Mouse (Mus musculus) olfactory bulb, adult 2 months (tissue): ENCODE data around the gene Tef. TPM values are rescaled to one million over a fixed set of nuclear protein-coding genes. Genes with fewer than 3 reads are reported as not detected.

ENCODE experiments used
- H3K27ac ChIP-seq: fragments of 200-500 bp; 2 replicates; pipeline ENCODE4 v1.5.1; 2012; ENCODE audit warnings: low read depth, low read length; ENCODE audit not compliant: insufficient read depth
- H3K4me1 ChIP-seq: fragments of 200-500 bp; 2 replicates; pipeline ENCODE4 v1.6.1; 2012; ENCODE audit warnings: low read length; ENCODE audit not compliant: control insufficient read depth, insufficient read depth
- H3K4me3 ChIP-seq: fragments of 200-500 bp; 2 replicates; pipeline ENCODE4 v1.5.1; 2012; ENCODE audit warnings: mild to moderate bottlenecking, low read depth, low read length, moderate library complexity; ENCODE audit not compliant: insufficient read depth
- CTCF ChIP-seq: fragments of 200-500 bp; IDR thresholded peaks from 2 replicates; pipeline ENCODE4 v1.5.1; 2012; ENCODE audit warnings: low read depth, mild to moderate bottlenecking, low read length, moderate library complexity; ENCODE audit not compliant: insufficient read depth
- POLR2A ChIP-seq: fragments of 200-500 bp; IDR thresholded peaks from 2 replicates; pipeline ENCODE4 v1.6.1; 2012; ENCODE audit warnings: mild to moderate bottlenecking, low read depth, low read length, moderate library complexity; ENCODE audit not compliant: insufficient read depth
- WGBS: fragments of 180-500 bp; shearing (Covaris S2); methylation state at CpG from one replicate; pipeline ENCODE4 v1.1.7; 2018; 5-methylcytosine and 5-hydroxymethylcytosine counted together
- polyA plus RNA-seq: library from polyadenylated mRNA; stranded (reverse); fragments of >200 nt; gene quantifications from 2 replicates; pipeline ENCODE4 v1.2.4, GENCODE M21; 2012; ENCODE audit warnings: low replicate concordance; ENCODE audit not compliant: missing spikeins, insufficient read depth, insufficient read length

Gene Tef
- polyA plus RNA-seq, 1 experiment = not detected

GRCm38 (mm10) chr15:81838554-81839235 is 36.5 kb downstream of the Tef start:
- H3K27ac ChIP-seq = peak overlapping the region; percentile 65; the same call in 1 of the 2 replicates
- TF ChIP-seq CTCF (no peak), POLR2A (no peak)
- no peak overlapping the region for H3K4me3 ChIP-seq
- H3K4me1 ChIP-seq = peaks cover 29% of the 10 kb centered on the region
- 43% methylated on average over 14 of the region's 14 CpGs for WGBS

GRCm38 (mm10) chr15:81839634-81840033 is 37.4 kb downstream of the Tef start:
- no peak for TF ChIP-seq POLR2A
- 35% methylated on average over 5 of the region's 5 CpGs for WGBS
- Histone ChIP-seq H3K4me1 (peaks cover 26% of the 10 kb centered on the region), H3K27ac (peak overlapping the region; percentile 64), H3K4me3 (no peak overlapping the region)

- TF ChIP-seq CTCF (no peak), POLR2A (no peak)
- Histone ChIP-seq H3K27ac (peak overlapping the region; percentile 64), H3K4me1 (peaks cover 29% of the 10 kb centered on the region), H3K4me3 (no peak overlapping the region)
- WGBS = 93% methylated on average over 7 of the region's 7 CpGs
Observed at GRCm38 (mm10) chr15:81840306-81840705, 38.1 kb downstream of the Tef start.

DNA sequence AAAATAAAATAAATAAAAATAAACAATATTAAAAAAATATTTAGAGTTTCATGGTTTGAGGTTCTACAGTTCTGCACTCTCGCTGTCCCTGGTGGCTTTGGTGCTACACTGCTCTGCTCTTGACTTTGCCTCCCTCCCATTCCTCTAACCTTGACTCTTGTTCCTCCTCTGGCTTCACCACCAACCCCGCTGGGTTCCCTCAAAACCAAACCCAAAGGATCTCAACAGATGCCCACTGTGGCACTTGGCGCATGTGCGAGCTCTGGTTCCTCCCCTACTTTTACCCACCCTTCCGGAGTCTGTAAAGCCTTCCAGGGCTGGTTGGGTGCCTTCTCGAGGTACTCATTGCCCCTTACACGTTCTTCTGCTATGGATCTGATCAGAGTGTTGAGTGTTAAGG is 40.1 kb downstream of the Tef start:
- no peak overlapping the region for H3K27ac ChIP-seq
- no peak for TF ChIP-seq CTCF
- TF ChIP-seq POLR2A = no peak
- WGBS = 88% methylated on average over 7 of the region's 7 CpGs
- peaks cover 26% of the 10 kb centered on the region for H3K4me1 ChIP-seq
- no peak overlapping the region for H3K4me3 ChIP-seq

DNA sequence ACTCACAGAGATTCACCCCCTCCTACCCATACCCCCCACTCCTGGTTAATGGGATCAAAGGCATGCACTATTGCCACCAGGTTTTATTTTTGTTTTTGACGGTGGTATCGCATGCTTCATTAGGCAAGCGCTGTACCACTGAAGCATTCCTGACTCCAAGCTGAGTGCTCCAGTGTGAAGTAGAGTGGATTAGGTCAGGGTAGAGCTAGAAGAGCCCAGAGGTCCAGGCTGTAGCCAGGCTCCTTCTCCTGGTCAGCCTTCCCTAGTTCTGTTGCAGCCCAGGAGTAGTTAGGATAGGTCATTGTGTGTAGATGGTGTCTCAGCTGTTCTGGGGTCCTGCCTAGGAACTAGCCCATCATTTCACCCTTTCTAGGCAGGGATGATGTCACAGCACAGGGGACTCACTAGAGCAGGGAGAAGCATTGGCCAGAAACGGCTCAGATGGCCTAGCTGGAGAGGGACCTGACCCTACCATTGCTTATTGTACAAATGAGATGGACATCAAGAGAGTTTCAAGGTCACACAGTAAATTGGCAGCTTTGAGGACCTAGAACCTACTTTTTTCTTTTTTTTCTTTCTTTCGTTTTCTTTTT is 42.9 kb downstream of the Tef start:
- WGBS = 49% methylated on average over 5 of the region's 5 CpGs
- no peak for TF ChIP-seq CTCF
- Histone ChIP-seq H3K4me3 (no peak overlapping the region), H3K4me1 (peaks cover 31% of the 10 kb centered on the region), H3K27ac (peak overlapping the region; percentile 13)

DNA sequence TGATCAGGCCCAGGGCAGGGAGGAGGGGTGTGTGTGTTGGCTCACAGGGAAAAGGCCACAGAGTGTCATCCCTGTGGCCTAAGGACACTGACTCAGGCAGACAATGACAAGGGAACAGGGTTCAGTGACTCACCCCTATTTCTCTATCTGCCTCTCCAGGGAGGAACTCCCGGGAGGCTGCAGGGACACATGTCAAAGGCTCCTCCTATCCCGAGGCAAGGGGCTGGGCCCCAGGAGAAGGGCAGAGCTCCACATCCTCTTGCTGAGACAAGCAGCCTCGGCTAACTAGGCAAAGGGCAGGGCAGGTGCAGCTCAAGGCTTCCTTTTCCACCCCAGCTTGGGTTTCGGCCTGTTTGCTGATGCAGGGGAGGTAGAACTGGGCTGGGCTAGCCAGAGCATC is 43.5 kb downstream of the Tef start:
- Histone ChIP-seq H3K4me1 (peaks cover 36% of the 10 kb centered on the region), H3K4me3 (no peak overlapping the region), H3K27ac (peak overlapping the region; percentile 60)
- 21% methylated on average over 4 of the region's 4 CpGs for WGBS
- no peak for TF ChIP-seq POLR2A
- TF ChIP-seq CTCF = no peak

DNA sequence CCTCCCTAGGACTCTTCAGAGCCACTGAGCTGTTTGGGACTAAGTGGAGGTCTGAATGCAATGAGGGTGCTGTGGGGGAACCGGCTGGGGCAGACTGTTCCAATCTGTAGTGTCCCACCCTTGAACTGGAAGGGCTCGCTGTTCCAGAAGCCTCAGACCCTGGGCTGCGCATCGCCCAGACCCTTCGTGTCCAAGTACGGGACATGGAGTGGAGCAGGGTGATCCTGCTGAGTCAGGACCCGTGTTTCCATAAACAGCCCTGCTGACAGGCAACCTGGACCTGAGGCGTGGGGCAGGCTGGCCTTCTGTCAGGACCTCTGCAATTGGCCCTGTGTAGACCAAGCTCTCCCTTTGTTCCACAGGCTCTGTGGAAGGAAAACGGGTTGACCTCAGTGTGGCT is 44.5 kb downstream of the Tef start:
- Histone ChIP-seq H3K4me3 (no peak overlapping the region), H3K27ac (no peak overlapping the region), H3K4me1 (peaks cover 46% of the 10 kb centered on the region)
- TF ChIP-seq CTCF = 0 out of 2 replicates have a peak, but pooled peaks have one; percentile 12
- no peak for TF ChIP-seq POLR2A
- 83% methylated on average over 9 of the region's 9 CpGs for WGBS

DNA sequence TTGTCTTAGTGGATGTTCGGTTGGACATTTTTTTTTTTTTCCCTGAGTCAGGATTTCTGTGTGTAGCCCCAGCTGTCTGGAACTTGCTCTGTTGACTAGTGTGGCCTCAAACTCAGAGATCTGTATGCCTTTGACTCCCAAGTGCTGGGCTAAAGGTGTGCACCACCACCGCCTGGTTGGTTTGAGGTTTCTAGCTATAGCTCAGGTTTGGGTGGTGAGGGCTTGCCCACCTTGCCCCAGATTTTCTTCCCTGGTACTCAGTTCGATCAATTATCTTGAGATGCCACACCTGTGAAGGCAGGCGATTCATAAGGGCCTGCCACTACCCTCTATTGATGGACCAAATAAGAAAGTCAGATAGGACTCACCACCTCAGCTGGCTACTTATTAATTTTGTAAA is 44.9 kb downstream of the Tef start:
- no peak overlapping the region for H3K27ac ChIP-seq
- no peak overlapping the region for H3K4me3 ChIP-seq
- 89% methylated on average over 4 of the region's 4 CpGs for WGBS
- peaks cover 49% of the 10 kb centered on the region for H3K4me1 ChIP-seq
- TF ChIP-seq CTCF (no peak), POLR2A (no peak)

- TF ChIP-seq POLR2A (no peak), CTCF (no peak)
- H3K27ac ChIP-seq = no peak overlapping the region
- no peak overlapping the region for H3K4me3 ChIP-seq
- peaks cover 52% of the 10 kb centered on the region for H3K4me1 ChIP-seq
- 65% methylated on average over 5 of the region's 5 CpGs for WGBS
Observed at GRCm38 (mm10) chr15:81847861-81848260, 45.6 kb downstream of the Tef start.
